Mouse (Mus musculus): ENCODE measurements around the gene Hspa1l. TPM values are rescaled to one million over a fixed set of nuclear protein-coding genes. Genes with fewer than 3 reads are reported as not detected.
"Not testable (repeated sequence)": the region's sequence is repeated elsewhere in the genome, so short reads cannot be mapped to it uniquely, and the experiment has no call there.

Gene Hspa1l
- polyA plus RNA-seq, 1 experiment = 0.48 TPM

- Histone ChIP-seq H3K4me3 (ENCODE audit: insufficient read depth, low read depth, low read length) (peak overlapping the region; percentile 67), H3K4me1 (ENCODE audit: control insufficient read depth, insufficient read depth, insufficient read length, low read length) (no peaks in the 10 kb centered on the region), H3K27ac (replicated peaks; ENCODE audit: low read depth, low read length) (peak overlapping the region; percentile 94)
Observed at GRCm38 (mm10) chr17:35001452-35002152, 29.1 kb downstream of the Hspa1l start.

- H3K27ac ChIP-seq (replicated peaks; ENCODE audit: low read depth, low read length) = no peak overlapping the region; the same call in 1 of the 2 replicates
- no peaks in the 10 kb centered on the region for H3K4me1 ChIP-seq (ENCODE audit: control insufficient read depth, insufficient read depth, insufficient read length, low read length)
- H3K4me3 ChIP-seq (ENCODE audit: insufficient read depth, low read depth, low read length) = peak overlapping the region; percentile 67
Observed at GRCm38 (mm10) chr17:35002153-35002865, 29.8 kb downstream of the Hspa1l start.

GRCm38 (mm10) chr17:35003022-35003838 is 30.7 kb downstream of the Hspa1l start:
- Histone ChIP-seq H3K4me3 (ENCODE audit: insufficient read depth, low read depth, low read length) (no peak overlapping the region), H3K27ac (replicated peaks; ENCODE audit: low read depth, low read length) (no peak overlapping the region)

GRCm38 (mm10) chr17:35004075-35004717 is 31.7 kb downstream of the Hspa1l start:
- no peak overlapping the region for H3K4me3 ChIP-seq (ENCODE audit: insufficient read depth, low read depth, low read length)
- no peaks in the 10 kb centered on the region for H3K4me1 ChIP-seq (ENCODE audit: control insufficient read depth, insufficient read depth, insufficient read length, low read length)
- H3K27ac ChIP-seq (replicated peaks; ENCODE audit: low read depth, low read length) = no peak overlapping the region

More at GRCm38 (mm10) chr17:35003022-35003838, 30.7 kb downstream of the Hspa1l start:
- no peaks in the 10 kb centered on the region for H3K4me1 ChIP-seq (ENCODE audit: control insufficient read depth, insufficient read depth, insufficient read length, low read length)

- no peaks in the 10 kb centered on the region for H3K4me1 ChIP-seq (ENCODE audit: control insufficient read depth, insufficient read depth, insufficient read length, low read length)
- no peak overlapping the region for H3K4me3 ChIP-seq (ENCODE audit: insufficient read depth, low read depth, low read length)
- H3K27ac ChIP-seq (replicated peaks; ENCODE audit: low read depth, low read length) = no peak overlapping the region
Observed at GRCm38 (mm10) chr17:35005158-35005557, 32.7 kb downstream of the Hspa1l start.

GRCm38 (mm10) chr17:35005902-35006301 is 33.4 kb downstream of the Hspa1l start:
- not testable (repeated sequence) for H3K4me3 ChIP-seq (ENCODE audit: insufficient read depth, low read depth, low read length); H3K4me1 ChIP-seq (ENCODE audit: control insufficient read depth, insufficient read depth, insufficient read length, low read length); H3K27ac ChIP-seq (replicated peaks; ENCODE audit: low read depth, low read length)

- H3K4me3 ChIP-seq (ENCODE audit: insufficient read depth, low read depth, low read length) = no peak overlapping the region
- H3K4me1 ChIP-seq (ENCODE audit: control insufficient read depth, insufficient read depth, insufficient read length, low read length) = no peaks in the 10 kb centered on the region
Observed at GRCm38 (mm10) chr17:35007387-35007991, 35.0 kb downstream of the Hspa1l start.

GRCm38 (mm10) chr17:35009586-35009985 is 37.1 kb downstream of the Hspa1l start:
- Histone ChIP-seq H3K4me1 (ENCODE audit: control insufficient read depth, insufficient read depth, insufficient read length, low read length) (no peaks in the 10 kb centered on the region), H3K4me3 (ENCODE audit: insufficient read depth, low read depth, low read length) (no peak overlapping the region), H3K27ac (replicated peaks; ENCODE audit: low read depth, low read length) (no peak overlapping the region)

More at GRCm38 (mm10) chr17:35007387-35007991, 35.0 kb downstream of the Hspa1l start:
- H3K27ac ChIP-seq (replicated peaks; ENCODE audit: low read depth, low read length) = no peak overlapping the region

GRCm38 (mm10) chr17:35011440-35011839 is 38.9 kb downstream of the Hspa1l start:
- H3K27ac ChIP-seq (replicated peaks; ENCODE audit: low read depth, low read length) = no peak overlapping the region

GRCm38 (mm10) chr17:35012430-35012829 is 39.9 kb downstream of the Hspa1l start:
- no peak overlapping the region for H3K4me3 ChIP-seq (ENCODE audit: insufficient read depth, low read depth, low read length)
- no peaks in the 10 kb centered on the region for H3K4me1 ChIP-seq (ENCODE audit: control insufficient read depth, insufficient read depth, insufficient read length, low read length)
- no peak overlapping the region for H3K27ac ChIP-seq (replicated peaks; ENCODE audit: low read depth, low read length)

More at GRCm38 (mm10) chr17:35011440-35011839, 38.9 kb downstream of the Hspa1l start:
- Histone ChIP-seq H3K4me3 (ENCODE audit: insufficient read depth, low read depth, low read length) (no peak overlapping the region), H3K4me1 (ENCODE audit: control insufficient read depth, insufficient read depth, insufficient read length, low read length) (no peaks in the 10 kb centered on the region)

- Histone ChIP-seq H3K27ac (replicated peaks; ENCODE audit: low read depth, low read length) (no peak overlapping the region), H3K4me3 (ENCODE audit: insufficient read depth, low read depth, low read length) (no peak overlapping the region), H3K4me1 (ENCODE audit: control insufficient read depth, insufficient read depth, insufficient read length, low read length) (no peaks in the 10 kb centered on the region)
Observed at GRCm38 (mm10) chr17:35013221-35013620, 40.7 kb downstream of the Hspa1l start.

GRCm38 (mm10) chr17:35015296-35015695 is 42.8 kb downstream of the Hspa1l start:
- Histone ChIP-seq H3K4me1 (ENCODE audit: control insufficient read depth, insufficient read depth, insufficient read length, low read length) (no peaks in the 10 kb centered on the region), H3K27ac (replicated peaks; ENCODE audit: low read depth, low read length) (no peak overlapping the region), H3K4me3 (ENCODE audit: insufficient read depth, low read depth, low read length) (no peak overlapping the region)

GRCm38 (mm10) chr17:35016376-35016775 is 43.9 kb downstream of the Hspa1l start, which contains the start of gene Vwa7:
Gene Vwa7, plus strand, starts transcription at chr17:35016579.
- H3K4me3 ChIP-seq (ENCODE audit: insufficient read depth, low read depth, low read length) = no peak within 1 kb of the TSS
- H3K4me1 ChIP-seq (ENCODE audit: control insufficient read depth, insufficient read depth, insufficient read length, low read length) = no peaks in the 10 kb centered on the region
- H3K27ac ChIP-seq (replicated peaks; ENCODE audit: low read depth, low read length) = no peak within 1 kb of the TSS
